Mouse (Mus musculus) olfactory bulb, adult 2 months (tissue): ENCODE results near the gene Clcn3.

Experiments used
- CTCF ChIP-seq: fragments of 200-500 bp; IDR thresholded peaks from 2 replicates; pipeline ENCODE4 v1.5.1; 2012; ENCODE audit warnings: low read depth, mild to moderate bottlenecking, low read length, moderate library complexity; ENCODE audit not compliant: insufficient read depth
- POLR2A ChIP-seq: fragments of 200-500 bp; IDR thresholded peaks from 2 replicates; pipeline ENCODE4 v1.6.1; 2012; ENCODE audit warnings: mild to moderate bottlenecking, low read depth, low read length, moderate library complexity; ENCODE audit not compliant: insufficient read depth

- TF ChIP-seq CTCF (no peak), POLR2A (no peak)
These were observed 6.3 kb downstream of the Clcn3 start for GRCm38 (mm10) chr8:60976818-60977217.
